19 mouse cellular contexts compared by ENCODE assay signal in the genomic region with DNA sequence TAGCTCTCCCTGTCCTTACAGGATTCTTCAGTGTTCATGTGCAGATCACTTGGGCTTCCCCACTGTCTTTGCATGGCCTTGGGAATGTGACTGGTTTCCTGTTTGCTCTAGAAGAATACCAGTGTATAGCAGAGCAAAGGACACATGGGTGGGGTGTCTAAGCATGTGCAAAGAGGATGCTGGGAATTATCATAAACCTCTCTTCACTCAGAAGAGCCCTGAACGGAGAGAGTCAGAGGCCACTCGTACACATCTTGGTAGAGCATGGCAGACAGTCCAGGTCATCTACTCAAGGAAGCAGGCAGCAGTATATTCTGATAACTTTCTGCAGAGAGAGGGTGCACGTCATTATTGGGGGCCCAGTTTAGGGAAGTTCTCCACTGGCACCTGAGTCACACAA.
"Had no signal": no experiment of that assay in that cellular context is flagged by ENCODE, and none has a peak within 500 bp of the region (broad histone marks: within the 10 kb centered on the region; RNA-seq: fewer than 3 reads in every experiment).

No protein-coding gene starts in this region.

- ATAC-seq: midbrain, embryonic 16.5 days had no signal

- H3K9me3 ChIP-seq: midbrain, embryonic 10.5 days; midbrain, embryonic 12.5 days; neural tube, embryonic 13.5 days; neural tube, embryonic 15.5 days had no signal

- H3K36me3 ChIP-seq: midbrain, embryonic 10.5 days; midbrain, embryonic 12.5 days; neural tube, embryonic 13.5 days; neural tube, embryonic 15.5 days had no signal

- DNase-seq: lung, adult 18-20 months; lung, embryonic 14.5 days; lung, postnatal 10 days; lung, postnatal 4 days; midbrain, embryonic 14.5 days; retina, postnatal 1 day; right cerebral cortex, adult 18-20 months; right cerebral cortex, postnatal 25 days; right cerebral cortex, postnatal 4 days; spleen, adult 18-20 months; thymus, adult 2 months; thymus, postnatal 25 days; thymus, postnatal 4 days had no signal

- H3K4me1 ChIP-seq: midbrain, embryonic 10.5 days had no signal

- H3K4me3 ChIP-seq: midbrain, embryonic 10.5 days; midbrain, embryonic 12.5 days; myocyte; neural tube, embryonic 13.5 days; neural tube, embryonic 15.5 days had no signal

- H3K27me3 ChIP-seq: midbrain, embryonic 12.5 days; neural tube, embryonic 13.5 days; neural tube, embryonic 15.5 days had no signal

- H3K27ac ChIP-seq: midbrain, embryonic 10.5 days; midbrain, embryonic 12.5 days; neural tube, embryonic 13.5 days; neural tube, embryonic 15.5 days had no signal

- H3K4me2 ChIP-seq: lung, embryonic 14.5 days; midbrain, embryonic 12.5 days; neural tube, embryonic 13.5 days; neural tube, embryonic 15.5 days had no signal

- H3K9ac ChIP-seq: lung, embryonic 14.5 days; midbrain, embryonic 12.5 days; neural tube, embryonic 13.5 days; neural tube, embryonic 15.5 days had no signal
